In the genomic region with DNA sequence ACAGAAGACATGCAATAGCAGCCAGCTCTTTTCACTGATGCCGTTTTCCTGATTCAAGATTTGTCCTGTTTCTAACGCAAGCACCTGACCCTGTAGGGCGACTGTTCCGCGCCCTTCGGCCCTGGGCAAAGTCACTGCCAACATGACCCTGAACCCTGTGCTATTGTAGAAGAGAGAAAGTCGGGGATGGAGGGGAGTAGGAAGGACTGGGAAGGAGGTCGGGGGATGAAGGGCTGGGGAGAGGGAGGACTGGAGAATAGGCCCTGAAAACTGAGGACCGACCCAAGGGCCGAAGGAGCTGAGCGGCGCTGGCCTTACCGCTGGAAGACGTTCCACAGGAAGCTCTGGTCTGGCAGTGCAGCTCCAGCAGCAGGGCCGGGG, we compare ENCODE assay signal across 8 mouse cellular contexts. TPM values are rescaled to one million over a fixed set of nuclear protein-coding genes. Genes with fewer than 3 reads are reported as not detected.
DNase-seq lines count a peak whose midpoint lies in the region; ATAC-seq and TF ChIP-seq lines count a peak whose summit lies in the region.

No protein-coding gene starts in this region.

- H3K36me3 ChIP-seq in lung, postnatal 0 days (ENCODE audit: insufficient read depth, low read length) = peaks cover 12% of the 10 kb centered on the region; the same call in 1 of the 2 replicates
- H3K36me3 ChIP-seq in limb, embryonic 10.5 days = peaks cover 41% of the 10 kb centered on the region
- H3K36me3 ChIP-seq in neural tube, embryonic 15.5 days = peaks cover 30% of the 10 kb centered on the region

- peak overlapping the region; percentile 87 for H3K9ac ChIP-seq in lung, postnatal 0 days (replicated peaks; ENCODE audit: low read depth)
- H3K9ac ChIP-seq in neural tube, embryonic 15.5 days (replicated peaks) = peak overlapping the region; percentile 87

- no peaks in the 10 kb centered on the region for H3K9me3 ChIP-seq in lung, postnatal 0 days (ENCODE audit: low read length)
- no peaks in the 10 kb centered on the region for H3K9me3 ChIP-seq in limb, embryonic 10.5 days (replicated peaks)
- no peaks in the 10 kb centered on the region for H3K9me3 ChIP-seq in neural tube, embryonic 15.5 days (replicated peaks)

- H3K4me2 ChIP-seq in lung, postnatal 0 days (replicated peaks; ENCODE audit: low read depth, low read length) = peak overlapping the region; percentile 76
- H3K4me2 ChIP-seq in neural tube, embryonic 15.5 days = peak overlapping the region; percentile 73

- ATAC-seq in lung, postnatal 0 days = no peak; the same call in 1 of the 2 replicates
- ATAC-seq in erythroid progenitor cell, adult 5-6 weeks (replicated peaks; ENCODE audit: low FRiP score, poor library complexity, severe bottlenecking) = peak; percentile 40
- ATAC-seq in neural tube, embryonic 15.5 days (ENCODE audit: low FRiP score) = no peak; the same call in 1 of the 2 replicates

- DNase-seq in lung, postnatal 0 days (ENCODE audit: low spot score) = no peak
- no peak for DNase-seq in lung, adult 18-20 months
- no peak for DNase-seq in limb, embryonic 10.5 days (ENCODE audit: low spot score)
- no peak for DNase-seq in layer of hippocampus, adult 9-11 months
- DNase-seq in gastrocnemius, postnatal 4 days (ENCODE audit: low spot score in 2 of 2) = no peak
- no peak for DNase-seq in frontal cortex, postnatal 14 days (ENCODE audit: low spot score in 2 of 2)

- no peak for TF ChIP-seq CTCF in lung, postnatal 0 days (IDR thresholded peaks at IDR 0.05)

- H3K27ac ChIP-seq in lung, postnatal 0 days (ENCODE audit: low read length) = peak overlapping the region; percentile 91
- peak overlapping the region; percentile 85 for H3K27ac ChIP-seq in limb, embryonic 10.5 days
- H3K27ac ChIP-seq in neural tube, embryonic 15.5 days (replicated peaks) = peak overlapping the region; percentile 74

- no peak for TF ChIP-seq EP300 in lung, postnatal 0 days (IDR thresholded peaks at IDR 0.05)

- H3K4me1 ChIP-seq in lung, postnatal 0 days (ENCODE audit: insufficient read depth, low read depth, low read length) = peaks cover 4% of the 10 kb centered on the region; the same call in 1 of the 2 replicates
- H3K4me1 ChIP-seq in limb, embryonic 10.5 days = peaks cover 16% of the 10 kb centered on the region
- H3K4me1 ChIP-seq in neural tube, embryonic 15.5 days = peaks cover 20% of the 10 kb centered on the region

- 4% methylated on average over 15 of the region's 15 CpGs for WGBS in lung, postnatal 0 days
- 4% methylated on average over 15 of the region's 15 CpGs for WGBS in limb, embryonic 10.5 days
- WGBS in neural tube, embryonic 15.5 days = 3% methylated on average over 15 of the region's 15 CpGs

- no peaks in the 10 kb centered on the region for H3K27me3 ChIP-seq in lung, postnatal 0 days (replicated peaks; ENCODE audit: insufficient read depth, low read length)
- no peaks in the 10 kb centered on the region for H3K27me3 ChIP-seq in limb, embryonic 10.5 days (ENCODE audit: low read depth, poor library complexity, severe bottlenecking)
- no peaks in the 10 kb centered on the region for H3K27me3 ChIP-seq in neural tube, embryonic 15.5 days (replicated peaks)

- H3K4me3 ChIP-seq in lung, postnatal 0 days (ENCODE audit: low read depth, low read length) = peak overlapping the region; percentile 81
- peak overlapping the region; percentile 85 for H3K4me3 ChIP-seq in limb, embryonic 10.5 days
- H3K4me3 ChIP-seq in neural tube, embryonic 15.5 days (replicated peaks) = peak overlapping the region; percentile 95

RNA-seq across cellular contexts. Expression of a gene that starts 0.6 kb away (rescaled TPM):
- polyA plus RNA-seq in lung, postnatal 0 days (2015; fragmentation: Nextera tagmentation; extraction: Ambion mirVana) = 140 and 151 TPM in 2 replicates
- total RNA-seq in erythroid progenitor cell, adult 5-6 weeks (2015; ENCODE audit: low replicate concordance) = 56.2 and 60.8 TPM in 2 replicates
- 25.1 and 48.8 TPM in 2 replicates for total RNA-seq in erythroid progenitor cell, adult 5-6 weeks (2017; ENCODE audit: low replicate concordance)
- 134 and 136 TPM in 2 replicates for polyA plus RNA-seq in limb, embryonic 10.5 days (2016; fragmentation: Nextera tagmentation; extraction: Ambion mirVana)
- 112 and 118 TPM in 2 replicates for polyA plus RNA-seq in neural tube, embryonic 15.5 days (2015; fragmentation: Nextera tagmentation; extraction: Ambion mirVana)
- total RNA-seq in gastrocnemius, postnatal 4 days (2021) = 10 to 100 TPM; 41.8 to 42.4 TPM

RNA-seq across cellular contexts. Expression of a gene that starts 24.6 kb away (rescaled TPM):
- polyA plus RNA-seq in lung, postnatal 0 days (2015; fragmentation: Nextera tagmentation; extraction: Ambion mirVana) = 0.21 and 0.37 TPM in 2 replicates
- not detected in 2 replicates for total RNA-seq in erythroid progenitor cell, adult 5-6 weeks (2015; ENCODE audit: low replicate concordance)
- not detected in 2 replicates for total RNA-seq in erythroid progenitor cell, adult 5-6 weeks (2017; ENCODE audit: low replicate concordance)
- polyA plus RNA-seq in limb, embryonic 10.5 days (2016; fragmentation: Nextera tagmentation; extraction: Ambion mirVana) = 1.1 TPM in 2 replicates
- polyA plus RNA-seq in neural tube, embryonic 15.5 days (2015; fragmentation: Nextera tagmentation; extraction: Ambion mirVana) = 0.33 and 0.36 TPM in 2 replicates
- total RNA-seq in gastrocnemius, postnatal 4 days (2021) = under 1 TPM; 0.22 to 0.39 TPM

RNA-seq across cellular contexts. Expression of a gene that starts 33.3 kb away (rescaled TPM):
- 141 and 162 TPM in 2 replicates for polyA plus RNA-seq in lung, postnatal 0 days (2015; fragmentation: Nextera tagmentation; extraction: Ambion mirVana)
- 80.4 and 91.8 TPM in 2 replicates for total RNA-seq in erythroid progenitor cell, adult 5-6 weeks (2015; ENCODE audit: low replicate concordance)
- total RNA-seq in erythroid progenitor cell, adult 5-6 weeks (2017; ENCODE audit: low replicate concordance) = 94.1 and 108 TPM in 2 replicates
- polyA plus RNA-seq in limb, embryonic 10.5 days (2016; fragmentation: Nextera tagmentation; extraction: Ambion mirVana) = 257 and 263 TPM in 2 replicates
- 231 and 262 TPM in 2 replicates for polyA plus RNA-seq in neural tube, embryonic 15.5 days (2015; fragmentation: Nextera tagmentation; extraction: Ambion mirVana)
- total RNA-seq in gastrocnemius, postnatal 4 days (2021) = 100 to 1,000 TPM; 396 to 440 TPM

RNA-seq across cellular contexts. Expression of a gene that starts 33.3 kb away (rescaled TPM):
- polyA plus RNA-seq in lung, postnatal 0 days (2015; fragmentation: Nextera tagmentation; extraction: Ambion mirVana) = 26.0 and 29.1 TPM in 2 replicates
- total RNA-seq in erythroid progenitor cell, adult 5-6 weeks (2015; ENCODE audit: low replicate concordance) = 20.5 and 24.5 TPM in 2 replicates
- total RNA-seq in erythroid progenitor cell, adult 5-6 weeks (2017; ENCODE audit: low replicate concordance) = 20.8 and 32.7 TPM in 2 replicates
- 52.7 and 54.0 TPM in 2 replicates for polyA plus RNA-seq in limb, embryonic 10.5 days (2016; fragmentation: Nextera tagmentation; extraction: Ambion mirVana)
- polyA plus RNA-seq in neural tube, embryonic 15.5 days (2015; fragmentation: Nextera tagmentation; extraction: Ambion mirVana) = 47.6 and 52.0 TPM in 2 replicates
- total RNA-seq in gastrocnemius, postnatal 4 days (2021) = 10 to 100 TPM; 47.7 to 51.1 TPM

RNA-seq across cellular contexts. Expression of a gene that starts 47.0 kb away (rescaled TPM):
- polyA plus RNA-seq in lung, postnatal 0 days (2015; fragmentation: Nextera tagmentation; extraction: Ambion mirVana) = not detected in 2 replicates
- total RNA-seq in erythroid progenitor cell, adult 5-6 weeks (2015; ENCODE audit: low replicate concordance) = not detected in 2 replicates
- not detected in 2 replicates for total RNA-seq in erythroid progenitor cell, adult 5-6 weeks (2017; ENCODE audit: low replicate concordance)
- not detected in 2 replicates for polyA plus RNA-seq in limb, embryonic 10.5 days (2016; fragmentation: Nextera tagmentation; extraction: Ambion mirVana)
- polyA plus RNA-seq in neural tube, embryonic 15.5 days (2015; fragmentation: Nextera tagmentation; extraction: Ambion mirVana) = not detected in 2 replicates
- total RNA-seq in gastrocnemius, postnatal 4 days (2021) = 10 to 100 TPM; 33.2 to 39.0 TPM
